Comparison of ENCODE assay signal across 14 mouse cellular contexts in the genomic region with DNA sequence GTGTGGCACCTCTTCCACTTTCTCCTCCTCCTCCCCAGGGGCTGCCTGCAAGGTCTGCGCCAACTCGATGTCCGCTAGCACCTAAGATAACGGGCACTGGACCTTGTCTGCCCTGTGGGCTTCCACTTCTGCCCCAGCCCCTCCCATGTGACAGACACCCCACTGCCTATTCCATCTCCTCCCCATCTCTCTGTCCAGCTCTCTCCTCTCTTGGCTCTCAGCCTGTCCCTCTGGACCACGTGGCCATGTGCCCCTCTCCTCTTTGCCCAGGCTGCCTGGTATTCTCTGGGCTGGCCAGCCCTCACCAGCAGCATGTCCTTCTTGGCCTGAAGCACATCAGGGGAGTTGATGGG. TPM values are rescaled to one million over a fixed set of nuclear protein-coding genes. Genes with fewer than 3 reads are reported as not detected.
DNase-seq lines count a peak whose midpoint lies in the region; ATAC-seq lines count a peak whose summit lies in the region.
"Had no signal": no experiment of that assay in that cellular context is flagged by ENCODE, and none has a peak within 500 bp of the region (broad histone marks: within the 10 kb centered on the region; RNA-seq: fewer than 3 reads in every experiment).

No protein-coding gene starts in this region.

- DNase-seq in cerebellum, adult 11 months: peak; percentile 45
- no peak for DNase-seq in kidney, postnatal 14 days
- DNase-seq in right cerebral cortex, adult 18-20 months: peak; percentile 12
- no peak for DNase-seq in right cerebral cortex, adult 2 months (ENCODE audit: low spot score in 2 of 2)
- peak; percentile 5 to 15 for DNase-seq in gastrocnemius, postnatal 36 days
- DNase-seq: forebrain, postnatal 0 days had no signal

- H3K4me3 ChIP-seq in kidney, embryonic 15.5 days (replicated peaks): no peak overlapping the region
- no peak overlapping the region for H3K4me3 ChIP-seq in intestine, embryonic 15.5 days (replicated peaks)
- H3K4me3 ChIP-seq: limb, embryonic 13.5 days had no signal

- ATAC-seq in cerebellum, adult (ENCODE audit: insufficient number of reproducible peaks, low FRiP score, low TSS enrichment): no peak
- no peak for ATAC-seq in kidney, embryonic 15.5 days (replicated peaks; ENCODE audit: low FRiP score)
- no peak for ATAC-seq in intestine, embryonic 15.5 days
- ATAC-seq: forebrain, postnatal 0 days had no signal

- 74% methylated on average over 5 of the region's 5 CpGs for WGBS in kidney, embryonic 15.5 days
- WGBS in intestine, embryonic 15.5 days: 86% methylated on average over 5 of the region's 5 CpGs

- H3K27me3 ChIP-seq in kidney, embryonic 15.5 days: no peaks in the 10 kb centered on the region
- H3K27me3 ChIP-seq in intestine, embryonic 15.5 days (replicated peaks): no peaks in the 10 kb centered on the region
- H3K27me3 ChIP-seq: limb, embryonic 13.5 days had no signal

- intact Hi-C loops in gastrocnemius, postnatal 36 days (cut with DNase I): no loop called here

- H3K9me3 ChIP-seq in kidney, embryonic 15.5 days (replicated peaks): no peaks in the 10 kb centered on the region
- no peaks in the 10 kb centered on the region for H3K9me3 ChIP-seq in intestine, embryonic 15.5 days
- H3K9me3 ChIP-seq: limb, embryonic 13.5 days had no signal

- H3K9ac ChIP-seq in kidney, embryonic 15.5 days: 0 out of 2 replicates have a peak overlapping the region, but pooled peaks have one; percentile 8
- no peak overlapping the region for H3K9ac ChIP-seq in intestine, embryonic 15.5 days
- H3K9ac ChIP-seq: forebrain, postnatal 0 days had no signal

- H3K36me3 ChIP-seq in kidney, embryonic 15.5 days: no peaks in the 10 kb centered on the region
- no peaks in the 10 kb centered on the region for H3K36me3 ChIP-seq in intestine, embryonic 15.5 days
- H3K36me3 ChIP-seq: limb, embryonic 13.5 days had no signal

- H3K4me2 ChIP-seq in kidney, embryonic 15.5 days: no peak overlapping the region
- H3K4me2 ChIP-seq in intestine, embryonic 15.5 days (replicated peaks): no peak overlapping the region

- no peak overlapping the region for H3K27ac ChIP-seq in kidney, embryonic 15.5 days
- H3K27ac ChIP-seq in intestine, embryonic 15.5 days: no peak overlapping the region
- H3K27ac ChIP-seq: kidney, postnatal 0 days; limb, embryonic 13.5 days; macrophage had no signal

- H3K4me1 ChIP-seq in kidney, embryonic 15.5 days: peaks cover 63% of the 10 kb centered on the region
- H3K4me1 ChIP-seq in intestine, embryonic 15.5 days (replicated peaks): peaks cover 48% of the 10 kb centered on the region

RNA-seq across cellular contexts. Expression of gene Rrp9, which starts 2.0 kb away (rescaled TPM):
- 52.8 and 54.3 TPM in 2 replicates for polyA plus RNA-seq in kidney, embryonic 15.5 days (2015; fragmentation: Nextera tagmentation; extraction: Ambion mirVana)
- 10 to 100 TPM; 16.7 to 22.2 TPM for total RNA-seq in gastrocnemius, postnatal 36 days (2021)
- polyA plus RNA-seq in intestine, embryonic 15.5 days (2015; fragmentation: Nextera tagmentation; extraction: Ambion mirVana): 49.9 and 50.0 TPM in 2 replicates

RNA-seq across cellular contexts. Expression of gene Parp3, which starts 3.0 kb away (rescaled TPM):
- polyA plus RNA-seq in kidney, embryonic 15.5 days (2015; fragmentation: Nextera tagmentation; extraction: Ambion mirVana): 2.8 and 4.3 TPM in 2 replicates
- 10 to 100 TPM; 62.1 to 78.7 TPM for total RNA-seq in gastrocnemius, postnatal 36 days (2021)
- polyA plus RNA-seq in intestine, embryonic 15.5 days (2015; fragmentation: Nextera tagmentation; extraction: Ambion mirVana): 2.4 and 2.5 TPM in 2 replicates

RNA-seq across cellular contexts. Expression of gene Gpr62, which starts 8.0 kb away (rescaled TPM):
- 0.22 and 0.47 TPM in 2 replicates for polyA plus RNA-seq in kidney, embryonic 15.5 days (2015; fragmentation: Nextera tagmentation; extraction: Ambion mirVana)
- under 1 TPM in 1 of 2 experiments, not detected in 1; 0.30 TPM for total RNA-seq in gastrocnemius, postnatal 36 days (2021)
- polyA plus RNA-seq in intestine, embryonic 15.5 days (2015; fragmentation: Nextera tagmentation; extraction: Ambion mirVana): 0.20 and 0.45 TPM in 2 replicates
- polyA plus RNA-seq: macrophage had no signal

RNA-seq across cellular contexts. Expression of gene Pcbp4, which starts 20.6 kb away (rescaled TPM):
- polyA plus RNA-seq in kidney, embryonic 15.5 days (2015; fragmentation: Nextera tagmentation; extraction: Ambion mirVana): 118 and 140 TPM in 2 replicates
- total RNA-seq in gastrocnemius, postnatal 36 days (2021): 10 to 100 TPM; 58.0 to 58.3 TPM
- 43.7 and 49.5 TPM in 2 replicates for polyA plus RNA-seq in intestine, embryonic 15.5 days (2015; fragmentation: Nextera tagmentation; extraction: Ambion mirVana)

RNA-seq across cellular contexts. Expression of gene Iqcf1, which starts 26.0 kb away (rescaled TPM):
- polyA plus RNA-seq in kidney, embryonic 15.5 days (2015; fragmentation: Nextera tagmentation; extraction: Ambion mirVana): not detected in 2 replicates
- not detected for total RNA-seq in gastrocnemius, postnatal 36 days (2021)
- not detected in 2 replicates for polyA plus RNA-seq in intestine, embryonic 15.5 days (2015; fragmentation: Nextera tagmentation; extraction: Ambion mirVana)
- total RNA-seq: forebrain, postnatal 0 days; heart, postnatal 4 days had no signal
- polyA plus RNA-seq: forebrain, postnatal 0 days; kidney, postnatal 0 days; limb, embryonic 13.5 days; macrophage; neural tube, embryonic 14.5 days had no signal

Comparison
In these comparisons a context has a peak if more than half of its experiments do, and no peak if none do; other contexts are left out.
1. DNase-seq: peak in cerebellum, adult 11 months (single experiment), right cerebral cortex, adult 18-20 months (single experiment) and gastrocnemius, postnatal 36 days (2 of 2); none in kidney, postnatal 14 days (single experiment) and right cerebral cortex, adult 2 months (0 of 2).